Mouse (Mus musculus): ENCODE measurements around the gene Cmtr2.
A peak's percentile ranks its signal among the peaks of the same experiment; 100 is the strongest.

Gene Cmtr2

GRCm38 (mm10) chr8:110253986-110254385 is 38.5 kb downstream of the Cmtr2 start:
- no peak for DNase-seq (ENCODE audit: low read depth, low spot score)

GRCm38 (mm10) chr8:110265796-110266305 is 50.4 kb downstream of the Cmtr2 start:
- DNase-seq (ENCODE audit: low read depth, low spot score): no peak

GRCm38 (mm10) chr8:110266741-110267140 is 51.3 kb downstream of the Cmtr2 start, which contains the start of gene Hydin:
Gene Hydin, plus strand, starts transcription at chr8:110266977.
- DNase-seq (ENCODE audit: low read depth, low spot score): peak; percentile 87

- no peak for DNase-seq (ENCODE audit: low read depth, low spot score)
Measured at GRCm38 (mm10) chr8:110267268-110267667, 51.8 kb downstream of the Cmtr2 start.

DNA sequence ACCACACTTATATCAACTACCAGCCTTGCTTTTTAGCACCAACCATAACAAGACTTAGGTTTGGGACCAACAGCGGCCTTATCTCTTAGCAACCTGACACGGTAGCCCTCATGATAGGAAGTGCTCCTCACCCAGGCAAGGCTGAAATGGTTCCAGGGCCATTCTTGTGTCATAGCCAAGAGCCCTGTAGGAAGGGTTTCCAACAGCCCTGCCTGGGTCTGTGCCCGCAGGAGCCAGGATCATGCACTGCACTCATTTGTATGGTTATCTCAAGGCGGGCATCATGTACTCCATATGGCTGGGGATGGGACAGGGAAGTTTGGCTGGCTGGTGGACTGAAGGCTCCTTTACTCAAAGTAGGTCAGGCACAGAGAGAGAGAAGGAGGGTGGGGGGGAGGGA is 55.2 kb downstream of the Cmtr2 start:
- DNase-seq (ENCODE audit: low read depth, low spot score): no peak

DNA sequence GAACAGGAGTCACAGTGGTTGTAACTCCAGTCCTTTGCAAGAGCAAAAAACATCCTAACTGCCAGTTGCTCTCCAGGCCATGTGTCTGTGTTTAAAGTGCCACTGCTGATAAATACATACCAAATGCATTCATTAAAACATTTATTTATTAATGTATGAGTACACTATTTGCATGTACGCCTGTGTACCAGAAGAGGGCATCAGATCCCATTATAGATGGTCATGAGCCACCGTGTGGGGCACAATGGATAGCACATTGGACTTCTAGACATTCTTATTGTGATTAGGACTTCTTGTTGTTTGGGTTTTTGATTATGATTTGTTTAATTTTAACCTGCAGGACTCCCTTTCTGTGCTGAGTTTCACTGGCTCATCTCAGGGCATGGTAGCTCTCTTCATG is 57.9 kb downstream of the Cmtr2 start:
- DNase-seq (ENCODE audit: low read depth, low spot score): no peak
